Mouse (Mus musculus) neutrophil, adult 5-6 weeks (primary cell): ENCODE data around the gene Tnnc2. TPM values are rescaled to one million over a fixed set of nuclear protein-coding genes. Genes with fewer than 3 reads are reported as not detected.

Source experiments
- ATAC-seq: fragments of 151-379, 151-347 bp; 2 replicates; pipeline ENCODE4 v1.8.0; 2017; ENCODE audit warnings: mild to moderate bottlenecking, moderate TSS enrichment; ENCODE audit not compliant: insufficient number of reproducible peaks, poor library complexity, low FRiP score, severe bottlenecking; ENCODE audit errors: extremely low read depth
- total RNA-seq: library from RNA; stranded (forward); fragments of 200-1000 nt; gene quantifications from 2 replicates; pipeline ENCODE4 v1.2.3, GENCODE M21; 2017

The Tnnc2 gene
- not detected in 2 replicates for total RNA-seq

DNA sequence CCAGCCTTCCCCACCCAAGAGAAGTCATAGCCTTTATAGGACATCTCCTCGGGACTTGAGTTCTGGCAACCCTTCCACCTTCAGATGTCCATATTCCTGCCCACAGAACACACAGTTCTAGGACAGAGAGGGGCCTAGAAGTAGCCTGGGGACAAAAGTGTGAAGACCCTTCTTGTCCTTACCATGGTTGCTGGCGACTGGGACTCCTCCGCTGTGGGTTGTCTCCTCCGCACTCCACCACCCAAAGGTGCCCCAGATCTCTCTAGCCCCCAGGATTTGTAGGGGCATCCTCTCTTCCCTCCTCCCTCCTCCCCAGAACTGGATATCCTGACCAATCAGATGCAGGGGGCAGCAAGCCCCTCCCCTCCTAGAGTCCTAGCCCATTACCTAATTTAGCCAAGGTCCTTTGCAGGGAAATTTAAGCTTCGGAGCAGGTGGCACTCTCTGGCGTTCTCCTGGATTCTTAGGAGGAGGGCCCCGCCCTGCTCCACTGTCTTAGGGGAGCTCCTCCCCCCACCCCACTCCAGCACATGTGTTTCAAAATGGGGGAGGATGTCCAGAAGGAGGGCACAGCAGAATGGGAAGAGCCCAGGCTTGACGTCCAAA, at the start of gene Tnnc2:
Tnnc2 (minus strand) TSS at position 487 of the 606 bp plus-strand sequence.
- no peak for ATAC-seq

GRCm38 (mm10) chr2:164829090-164829489, 49.3 kb upstream of the Tnnc2 start:
- no peak for ATAC-seq

GRCm38 (mm10) chr2:164828437-164828836, 48.7 kb upstream of the Tnnc2 start, which contains the start of gene Spata25:
TSS of gene Spata25 (minus strand) at chr2:164828537.
- no peak for ATAC-seq

GRCm38 (mm10) chr2:164827146-164827850, 47.5 kb upstream of the Tnnc2 start:
- ATAC-seq: no peak

GRCm38 (mm10) chr2:164825521-164825920, 45.8 kb upstream of the Tnnc2 start:
- no peak for ATAC-seq

GRCm38 (mm10) chr2:164823969-164824368, 44.2 kb upstream of the Tnnc2 start:
- ATAC-seq: no peak

GRCm38 (mm10) chr2:164823181-164823585, 43.4 kb upstream of the Tnnc2 start:
- ATAC-seq: no peak

GRCm38 (mm10) chr2:164822636-164823165, 42.9 kb upstream of the Tnnc2 start, which contains the start of gene Zswim1:
TSS of gene Zswim1 (plus strand) at chr2:164822686.
- peak; percentile 98 for ATAC-seq

DNA sequence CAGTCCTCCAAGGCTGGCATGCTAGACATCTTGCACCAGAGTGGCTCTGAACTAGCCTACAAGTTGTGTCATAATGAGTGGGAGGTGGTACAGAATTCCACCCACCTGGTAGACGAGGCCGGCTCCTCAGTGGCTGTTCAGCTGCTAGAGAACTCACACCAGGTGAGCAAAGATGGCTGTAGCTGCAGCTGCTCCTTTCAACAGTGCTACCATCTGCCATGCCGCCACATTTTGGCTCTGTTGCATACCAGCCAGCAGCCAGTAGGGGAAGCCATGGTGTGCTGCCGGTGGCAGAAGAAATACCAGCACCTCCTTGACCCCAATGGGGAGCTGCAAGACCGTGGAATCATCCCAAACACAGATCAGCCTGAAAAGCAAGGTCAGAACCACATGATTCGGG, 41.3 kb upstream of the Tnnc2 start:
- no peak for ATAC-seq

DNA sequence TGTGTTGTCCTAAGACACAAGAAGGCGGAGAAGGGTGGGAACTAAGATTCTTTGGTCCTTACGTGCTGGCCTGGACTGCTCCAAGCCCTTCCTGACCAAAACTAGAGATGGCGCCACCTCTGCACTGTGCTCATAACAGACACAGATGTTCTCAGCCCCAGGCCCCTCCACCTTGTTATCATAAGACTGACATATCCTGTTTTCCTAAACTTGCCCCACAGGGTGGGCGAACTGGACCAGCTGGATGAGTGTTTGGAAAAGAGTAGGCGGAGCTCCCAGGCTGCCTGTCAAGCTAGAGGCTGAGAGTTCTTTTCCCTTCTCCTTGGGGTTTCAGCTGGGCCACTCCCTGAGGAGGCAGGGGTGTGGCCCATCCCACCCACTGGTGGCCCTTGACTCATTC, 37.9 kb upstream of the Tnnc2 start:
- ATAC-seq: no peak

DNA sequence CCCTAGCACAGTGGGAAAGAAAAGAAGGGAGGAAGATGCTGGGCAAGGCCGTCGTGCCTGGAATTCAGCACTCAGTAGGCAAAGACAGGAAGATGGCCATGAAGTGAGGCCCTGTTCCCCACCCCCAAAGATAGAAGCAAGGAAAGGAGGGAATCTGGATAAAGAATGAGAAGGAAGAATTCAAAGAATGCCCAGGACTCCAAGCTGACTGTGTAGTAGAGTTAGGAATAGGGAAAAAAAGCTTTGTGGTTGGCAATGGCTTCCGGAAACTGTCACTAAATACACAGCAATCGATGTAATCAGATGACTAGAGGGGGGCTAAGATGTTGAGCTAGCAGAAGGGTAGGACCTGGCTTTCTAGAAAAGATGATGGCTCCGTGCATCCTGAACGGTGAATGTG, 37.4 kb upstream of the Tnnc2 start:
- no peak for ATAC-seq

DNA sequence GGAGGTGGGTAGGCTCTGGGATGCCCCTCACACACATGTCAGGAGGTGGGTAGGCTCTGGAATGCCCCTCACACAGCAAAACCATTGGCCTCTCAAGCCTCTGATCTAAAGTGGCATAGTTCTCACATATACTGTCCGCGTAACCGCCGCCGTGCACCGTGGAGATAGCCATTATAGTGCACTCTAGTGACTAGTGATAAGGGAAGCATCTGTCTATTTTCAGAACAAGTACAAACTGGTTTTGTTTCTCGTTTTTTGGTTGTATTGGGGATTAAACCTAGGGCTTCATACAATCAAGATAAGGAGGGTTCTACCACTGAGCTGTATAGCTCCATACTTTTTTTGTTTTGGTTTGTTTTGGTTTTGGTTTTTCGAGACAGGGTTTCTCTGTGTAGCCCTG, 36.1 kb upstream of the Tnnc2 start:
- ATAC-seq: no peak

DNA sequence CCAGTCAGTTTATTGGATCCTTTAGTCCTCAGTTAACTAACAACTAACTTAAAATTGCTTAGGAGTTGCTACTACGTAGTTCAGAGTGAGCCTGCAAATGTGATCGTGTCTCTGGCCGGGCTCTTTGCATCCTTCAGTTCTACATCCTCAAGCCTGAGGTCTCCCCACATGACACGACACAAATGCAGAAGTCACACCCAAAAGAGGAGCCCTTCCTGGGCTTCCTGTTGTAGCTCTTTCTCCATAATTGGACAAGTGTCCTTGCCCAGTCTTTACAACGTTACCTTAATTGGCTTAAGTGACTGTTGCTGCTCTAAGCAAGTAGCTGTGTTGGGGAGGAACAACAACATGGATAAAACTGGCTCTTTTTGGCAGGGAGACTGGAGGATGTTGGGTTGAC, 35.6 kb upstream of the Tnnc2 start:
- ATAC-seq: no peak

GRCm38 (mm10) chr2:164813557-164813956, 33.8 kb upstream of the Tnnc2 start:
- ATAC-seq: no peak

- ATAC-seq: no peak
Measured at GRCm38 (mm10) chr2:164806614-164807013, 26.8 kb upstream of the Tnnc2 start.

DNA sequence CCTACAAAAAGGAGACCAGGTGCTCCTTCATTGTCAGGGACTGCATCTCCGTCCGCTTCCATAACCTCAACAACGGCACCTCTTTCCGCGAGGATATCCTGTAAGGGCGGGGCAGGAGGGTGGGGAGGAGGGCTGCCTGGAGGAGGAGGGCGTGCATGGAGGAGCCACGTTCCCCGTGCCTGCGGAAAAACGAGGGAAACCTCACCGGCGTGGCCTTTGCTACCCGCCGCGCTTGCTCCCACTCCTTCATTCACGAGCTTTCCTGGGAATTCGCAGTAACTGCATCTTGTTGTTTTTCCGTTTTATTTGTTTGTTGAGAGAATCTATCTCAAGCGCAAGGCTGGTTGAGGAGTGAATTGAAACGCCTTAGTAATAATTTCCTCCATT, 25.6 kb upstream of the Tnnc2 start:
- no peak for ATAC-seq

DNA sequence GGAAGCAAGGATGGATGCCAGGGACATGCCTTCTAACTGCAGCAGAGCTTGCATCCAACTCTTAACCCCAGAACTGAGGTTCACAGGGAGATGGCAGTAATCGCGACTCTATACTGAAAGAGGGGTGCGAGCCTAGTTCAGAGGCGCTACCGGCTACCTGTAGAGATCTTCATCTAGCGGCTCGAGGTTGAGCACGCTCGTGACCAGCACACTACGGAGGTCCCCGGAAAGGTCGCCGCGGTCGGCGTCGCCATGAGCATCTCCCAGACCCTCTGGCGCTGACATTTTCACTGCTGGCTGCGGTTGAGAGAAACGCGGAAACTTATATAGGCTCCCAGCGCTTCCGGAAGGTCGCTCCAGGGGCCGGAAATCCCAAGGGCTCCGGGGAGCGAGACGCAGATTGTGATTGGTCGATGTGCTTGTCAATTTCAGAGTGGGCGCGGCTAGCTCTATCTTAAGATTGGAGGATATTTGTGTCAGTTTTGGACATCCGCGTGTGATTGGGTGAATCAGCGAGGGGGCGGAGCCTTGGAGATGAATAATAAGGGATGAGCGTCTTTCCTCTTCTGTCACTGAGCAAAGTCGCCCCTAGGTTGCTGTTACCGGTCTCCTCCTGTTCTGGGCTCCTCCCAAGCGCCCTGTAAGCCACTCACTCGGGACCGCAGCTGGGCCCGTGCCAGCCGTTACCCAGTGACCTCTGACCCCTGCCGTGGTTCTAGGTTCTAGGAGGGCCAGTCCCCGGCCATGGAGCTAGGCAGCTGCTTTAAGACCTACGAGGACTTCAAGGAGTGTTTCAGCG, 25.0 kb upstream of the Tnnc2 start, which contains the start of the genes Acot8 and Zswim3:
Acot8 (minus strand) TSS at position 350 of the 799 bp plus-strand sequence.
Zswim3 (plus strand) TSS at position 566 of the 799 bp plus-strand sequence.
- peak; percentile 96 for ATAC-seq

DNA sequence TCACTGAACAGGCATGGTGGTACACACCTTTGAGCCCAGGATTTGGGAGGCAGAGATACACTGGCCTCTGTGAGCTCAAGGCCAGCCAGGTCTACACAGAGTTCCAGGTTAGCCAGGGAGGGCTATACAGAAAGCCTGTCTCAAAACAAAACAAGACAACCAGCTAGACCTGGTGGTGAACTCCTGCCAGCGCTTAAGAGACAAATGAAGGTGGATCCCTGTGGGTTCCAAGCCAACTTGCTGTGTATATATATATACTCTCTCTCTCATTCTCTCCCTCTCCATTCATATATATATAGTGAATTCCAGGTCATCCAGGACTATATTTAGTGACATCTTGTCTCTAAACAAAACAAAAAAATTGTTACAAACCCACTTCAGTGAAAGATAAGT, 24.1 kb upstream of the Tnnc2 start:
- no peak for ATAC-seq

DNA sequence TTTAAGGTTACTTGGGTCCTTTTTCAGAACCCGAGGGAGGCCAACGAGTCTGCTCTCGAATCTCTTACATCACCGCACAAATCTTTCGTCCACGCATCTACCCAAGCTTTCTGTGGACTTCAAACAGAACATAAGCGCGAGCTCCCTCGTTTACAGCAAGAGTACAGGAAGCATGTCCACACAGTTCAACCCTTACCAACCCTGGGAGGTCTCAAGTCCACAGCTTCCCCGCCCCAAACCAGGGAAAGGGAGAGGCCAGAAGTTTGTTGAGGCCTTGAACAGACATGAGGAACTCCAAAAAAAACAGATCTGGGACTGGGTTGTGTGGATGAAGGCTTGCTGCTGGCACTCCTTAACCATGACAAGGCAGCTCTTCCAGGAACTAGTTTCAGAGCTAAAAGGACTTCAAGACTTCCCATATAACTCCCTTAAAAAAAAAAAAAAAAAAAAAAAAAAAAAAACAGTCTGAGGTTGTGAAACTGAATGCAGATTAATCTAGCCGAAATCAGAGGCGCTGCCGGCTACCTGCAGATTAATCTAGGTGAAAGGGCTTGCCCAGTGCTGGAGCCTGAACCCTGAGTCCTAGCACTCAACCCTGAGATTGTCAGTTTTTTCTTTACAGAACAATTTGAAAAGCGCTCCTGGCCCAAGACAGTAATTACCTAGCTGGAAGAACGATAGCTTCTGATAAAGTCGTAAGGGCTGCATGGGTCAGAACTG, 23.6 kb upstream of the Tnnc2 start:
- no peak for ATAC-seq
